Mouse (Mus musculus) natural killer cell, adult 2 months (primary cell): Measurements from ENCODE around the gene St8sia6.

Experiments
- DNase-seq, 2 experiments: peaks; one replicate each; pipeline ENCODE4 v3.0.0; 2022; ENCODE audit warnings: low spot score in 2 of 2

Gene St8sia6

GRCm38 (mm10) chr2:13760366-13760765 is 33.5 kb downstream of the St8sia6 start:
- DNase-seq: no peak

- DNase-seq: peak; percentile 68 to 71
Observed at GRCm38 (mm10) chr2:13757412-13757811, 36.5 kb downstream of the St8sia6 start.

- no peak for DNase-seq
Observed at GRCm38 (mm10) chr2:13755733-13756132, 38.1 kb downstream of the St8sia6 start.

GRCm38 (mm10) chr2:13751691-13752090 is 42.2 kb downstream of the St8sia6 start:
- no peak for DNase-seq

- no peak for DNase-seq
Observed at GRCm38 (mm10) chr2:13750777-13751176, 43.1 kb downstream of the St8sia6 start.

- DNase-seq: no peak
Observed at GRCm38 (mm10) chr2:13750089-13750488, 43.8 kb downstream of the St8sia6 start.

- DNase-seq: no peak
Observed at GRCm38 (mm10) chr2:13749176-13749575, 44.7 kb downstream of the St8sia6 start.

GRCm38 (mm10) chr2:13747576-13747975 is 46.3 kb downstream of the St8sia6 start:
- DNase-seq: no peak

GRCm38 (mm10) chr2:13746023-13746422 is 47.8 kb downstream of the St8sia6 start:
- DNase-seq: no peak

GRCm38 (mm10) chr2:13738704-13739103 is 55.2 kb downstream of the St8sia6 start:
- DNase-seq: no peak

- DNase-seq: no peak
Observed at GRCm38 (mm10) chr2:13727901-13728300, 66.0 kb downstream of the St8sia6 start.

GRCm38 (mm10) chr2:13725592-13725991 is 68.3 kb downstream of the St8sia6 start:
- DNase-seq: no peak

- no peak for DNase-seq
Observed at GRCm38 (mm10) chr2:13722241-13722640, 71.6 kb downstream of the St8sia6 start.

GRCm38 (mm10) chr2:13718628-13719185 is 75.2 kb downstream of the St8sia6 start:
- DNase-seq: peak; percentile 47 to 48

GRCm38 (mm10) chr2:13708785-13709184 is 85.1 kb downstream of the St8sia6 start:
- DNase-seq: no peak

GRCm38 (mm10) chr2:13697514-13697913 is 96.3 kb downstream of the St8sia6 start:
- no peak for DNase-seq

GRCm38 (mm10) chr2:13694417-13694816 is 99.4 kb downstream of the St8sia6 start:
- DNase-seq: no peak

- DNase-seq: no peak
Observed at GRCm38 (mm10) chr2:13684380-13684779, 109.5 kb downstream of the St8sia6 start.

GRCm38 (mm10) chr2:13683205-13683570 is 110.7 kb downstream of the St8sia6 start:
- no peak for DNase-seq

- DNase-seq: no peak
Observed at GRCm38 (mm10) chr2:13682488-13683204, 111.2 kb downstream of the St8sia6 start.

GRCm38 (mm10) chr2:13672946-13673345 is 120.9 kb downstream of the St8sia6 start:
- DNase-seq: peak; percentile 39 to 54

GRCm38 (mm10) chr2:13672426-13672825 is 121.4 kb downstream of the St8sia6 start:
- DNase-seq: no peak

- no peak for DNase-seq
Observed at GRCm38 (mm10) chr2:13634866-13635265, 159.0 kb downstream of the St8sia6 start.
